Mouse (Mus musculus): ENCODE measurements at regions not wholly inside any gene's neighbourhood (a gene's known extent, or its start where the extent isn't known, plus 50 kb on each side); places are given as distances from the start of the nearest gene placed in this dataset.
A peak's percentile ranks its signal among the peaks of the same experiment; 100 is the strongest.

GRCm38 (mm10) chr5:64463570-64463969 lies 307.5 kb downstream of the Tbc1d1 start:
- no peak for DNase-seq

DNA sequence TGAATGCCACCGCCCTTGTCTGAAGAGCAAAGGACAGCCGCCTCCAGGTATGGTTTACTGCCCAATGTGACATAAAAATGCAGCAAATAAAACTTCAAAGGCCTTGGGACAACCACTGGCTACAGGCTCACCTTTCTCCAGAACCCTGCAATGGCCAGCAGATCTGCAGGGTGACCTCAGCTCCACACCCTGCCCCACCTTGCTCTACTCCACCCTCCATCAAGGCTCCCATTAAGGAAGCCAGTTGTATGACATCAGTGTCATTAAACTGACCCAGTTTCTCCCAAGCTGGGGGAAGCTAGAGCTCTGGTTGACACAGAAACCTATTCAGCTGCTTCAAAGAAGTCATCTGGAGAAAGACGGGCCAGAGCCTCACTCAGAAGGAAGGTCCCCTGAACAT lies 310.2 kb downstream of the Tbc1d1 start:
- DNase-seq = no peak

- no peak for DNase-seq
These were observed 311.8 kb downstream of the Tbc1d1 start for GRCm38 (mm10) chr5:64467856-64468255.

- DNase-seq = no peak
These were observed 312.2 kb downstream of the Tbc1d1 start for GRCm38 (mm10) chr5:64468307-64468706.

DNA sequence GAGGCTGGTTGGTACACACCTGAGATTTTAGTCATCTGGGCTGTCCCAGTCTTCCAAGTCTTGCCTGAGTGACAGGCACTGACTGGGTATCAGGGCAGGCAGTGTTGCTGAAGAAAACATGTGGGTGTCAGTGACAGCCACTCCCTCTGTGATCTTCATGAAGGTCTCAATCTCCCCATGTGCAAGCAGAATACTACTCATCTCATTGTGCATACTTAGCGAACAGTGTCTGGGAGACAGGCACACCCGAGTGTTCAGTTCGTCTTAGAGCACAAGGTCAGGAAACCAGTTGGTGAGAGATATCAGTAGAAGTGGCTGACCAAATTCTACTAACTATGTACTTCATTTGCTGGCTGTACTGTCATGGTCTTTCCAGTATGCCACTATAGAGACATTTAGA lies 315.9 kb downstream of the Tbc1d1 start:
- no peak for DNase-seq

GRCm38 (mm10) chr5:64472415-64472814 lies 316.3 kb downstream of the Tbc1d1 start:
- DNase-seq = no peak

- DNase-seq = no peak
These were observed 318.8 kb downstream of the Tbc1d1 start for GRCm38 (mm10) chr5:64474868-64475267.

- no peak for DNase-seq
These were observed 319.8 kb downstream of the Tbc1d1 start for GRCm38 (mm10) chr5:64475736-64476519.

- DNase-seq = no peak
These were observed 320.7 kb downstream of the Tbc1d1 start for GRCm38 (mm10) chr5:64476641-64477369.

- no peak for DNase-seq
These were observed 322.0 kb downstream of the Tbc1d1 start for GRCm38 (mm10) chr5:64478143-64478542.

GRCm38 (mm10) chr5:64478599-64479214 lies 322.6 kb downstream of the Tbc1d1 start:
- peak; percentile 49 for DNase-seq

DNA sequence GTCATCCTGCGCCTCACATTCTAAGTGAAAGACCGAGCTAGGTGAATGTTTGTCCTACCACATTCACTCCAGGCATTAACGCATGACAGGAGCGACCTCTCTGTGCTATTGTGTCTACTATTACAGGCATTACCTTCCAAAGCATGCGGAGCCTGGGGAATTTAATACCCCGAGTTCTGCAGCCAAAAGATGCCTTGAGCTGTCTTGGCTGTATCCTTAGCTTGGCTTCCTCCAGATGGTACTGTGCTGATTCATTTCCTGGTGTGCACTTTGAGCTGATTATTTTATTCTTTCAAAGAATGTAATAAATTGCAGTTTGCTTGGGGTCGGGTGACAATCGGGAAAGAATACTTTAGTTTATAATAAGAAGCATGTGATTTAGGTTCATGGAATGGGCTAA lies 323.2 kb downstream of the Tbc1d1 start:
- DNase-seq = no peak

DNA sequence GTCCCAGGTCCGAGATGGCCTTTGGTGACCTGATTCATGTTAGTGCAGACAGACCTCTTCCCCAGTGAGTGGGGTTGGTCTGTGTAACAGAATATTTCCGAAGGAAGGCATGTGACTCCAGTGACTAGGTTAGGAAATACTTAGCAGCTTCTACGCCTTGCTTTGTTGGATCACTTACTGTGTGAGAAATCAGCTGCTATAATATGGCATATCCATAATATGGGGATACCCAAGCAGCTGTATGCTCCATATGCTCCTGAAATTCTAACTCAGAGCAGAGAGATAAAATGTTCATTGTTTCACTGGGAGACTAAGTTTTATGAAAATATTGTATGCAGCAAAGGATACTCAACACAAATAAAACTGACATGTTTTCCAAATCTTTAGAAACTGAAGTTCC lies 318.1 kb upstream of the Klf3 start:
- no peak for DNase-seq

GRCm38 (mm10) chr5:64485856-64486255 lies 317.3 kb upstream of the Klf3 start:
- no peak for DNase-seq

DNA sequence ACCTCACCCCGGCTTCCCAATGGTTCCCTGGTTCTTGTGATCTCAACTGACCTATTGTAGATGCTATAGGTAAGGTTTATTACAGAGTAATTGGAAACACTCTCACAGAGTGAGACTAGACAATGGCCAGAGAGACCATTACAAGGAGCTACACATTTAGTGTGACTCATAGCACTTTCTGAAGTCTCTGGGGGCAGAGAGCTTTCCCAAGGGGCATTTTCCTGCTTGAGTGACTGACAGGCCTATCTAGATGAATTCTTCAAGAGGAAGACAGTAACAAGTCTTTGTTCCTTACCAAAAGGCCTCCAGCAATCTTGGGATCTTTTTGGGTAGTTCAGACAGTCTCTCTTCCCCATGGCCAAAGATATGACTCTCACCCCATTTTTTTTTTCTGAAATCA lies 316.4 kb upstream of the Klf3 start:
- DNase-seq = no peak

DNA sequence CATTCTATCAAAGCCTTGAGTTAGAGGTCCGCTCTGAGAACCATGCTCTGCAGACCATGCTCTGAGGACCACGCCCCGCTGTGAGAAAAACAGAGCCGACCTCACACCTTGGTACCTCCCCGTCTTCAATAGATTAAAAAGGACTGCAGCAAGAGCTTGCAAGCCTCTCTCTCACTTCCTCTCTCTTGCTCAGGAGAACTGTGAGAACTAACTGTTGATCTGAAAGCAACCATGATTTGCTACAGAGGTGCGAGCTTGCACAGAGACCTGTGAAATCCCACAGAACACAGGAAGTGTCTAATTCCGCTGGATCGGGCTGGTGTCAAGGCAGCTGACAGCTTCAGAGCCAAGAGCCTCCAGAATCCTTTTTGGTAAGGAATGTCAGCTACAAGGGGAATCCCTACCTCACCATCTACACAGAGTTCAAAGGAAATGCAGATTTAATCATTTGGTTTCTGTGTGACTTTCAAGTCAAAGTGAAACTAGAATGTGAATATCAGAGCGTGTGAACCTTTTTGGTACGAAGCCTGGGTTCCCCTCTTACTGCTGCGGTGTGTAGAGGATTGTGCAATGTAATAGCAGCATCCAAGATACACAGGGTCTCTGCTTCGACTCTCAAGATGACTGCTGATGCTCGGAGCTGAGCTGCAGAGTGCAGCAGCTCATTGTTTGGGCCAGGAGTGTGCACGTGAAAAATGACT lies 315.3 kb upstream of the Klf3 start:
- DNase-seq = peak; percentile 62

DNA sequence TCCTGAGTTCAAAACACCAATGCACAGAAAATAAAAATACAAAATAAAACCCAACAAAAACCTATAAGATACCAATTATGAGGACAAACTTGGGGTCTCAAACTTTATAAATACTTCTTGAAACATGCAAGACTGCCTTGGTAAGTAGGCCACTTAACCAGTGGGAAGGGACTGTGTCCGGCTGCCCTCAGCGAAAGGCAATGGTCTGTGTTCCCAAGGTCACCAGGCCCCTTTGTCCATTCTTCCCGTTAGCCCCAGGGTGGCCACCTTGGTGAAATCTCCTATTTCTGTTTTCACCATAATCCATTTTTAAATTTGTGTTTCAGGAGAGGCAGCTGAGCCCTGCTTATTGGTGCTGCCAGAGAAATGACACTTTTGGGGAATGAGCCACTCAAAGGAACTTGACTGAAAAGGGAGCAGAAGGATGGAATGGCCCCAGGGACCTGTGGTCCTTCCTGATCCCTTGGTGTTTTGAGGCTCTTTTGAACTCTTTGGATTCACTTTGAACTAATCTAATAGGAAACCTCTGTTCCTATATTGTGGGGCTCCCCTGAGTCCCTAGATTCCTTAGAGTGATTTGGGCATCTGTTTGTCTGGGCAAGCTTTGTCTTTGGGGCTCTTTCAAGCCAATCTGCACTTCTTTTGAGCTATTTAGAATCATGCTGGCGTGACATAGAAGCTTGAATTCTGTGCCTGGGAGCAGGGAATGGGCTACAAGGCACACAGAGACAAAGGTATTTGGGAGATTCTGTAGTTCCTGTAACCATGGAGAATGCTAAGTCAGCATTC lies 313.3 kb upstream of the Klf3 start:
- no peak for DNase-seq

DNA sequence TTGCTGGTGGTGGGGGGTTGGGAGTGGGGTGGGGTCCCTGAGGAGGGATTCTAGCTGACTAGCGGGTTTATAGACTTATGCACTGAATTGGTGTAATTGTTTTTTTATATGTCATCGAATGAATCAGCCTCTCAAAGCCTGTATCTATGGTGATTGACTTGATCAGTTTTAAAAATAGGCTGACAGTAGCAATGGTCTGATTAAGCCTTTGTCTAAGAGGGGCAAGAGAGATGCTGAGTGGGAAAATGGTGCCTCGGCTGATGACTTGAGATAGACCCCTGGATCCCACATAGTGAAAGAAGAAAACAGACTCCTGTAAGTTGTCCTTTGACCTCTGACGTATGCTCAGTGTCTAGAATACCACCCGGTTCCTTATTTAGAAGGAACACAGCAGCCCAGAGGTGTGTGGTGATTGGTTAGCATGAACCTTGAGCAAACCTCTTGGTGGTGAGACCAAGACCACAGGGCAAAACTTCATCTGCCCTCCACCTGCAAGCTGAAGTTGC lies 312.7 kb upstream of the Klf3 start:
- no peak for DNase-seq

DNA sequence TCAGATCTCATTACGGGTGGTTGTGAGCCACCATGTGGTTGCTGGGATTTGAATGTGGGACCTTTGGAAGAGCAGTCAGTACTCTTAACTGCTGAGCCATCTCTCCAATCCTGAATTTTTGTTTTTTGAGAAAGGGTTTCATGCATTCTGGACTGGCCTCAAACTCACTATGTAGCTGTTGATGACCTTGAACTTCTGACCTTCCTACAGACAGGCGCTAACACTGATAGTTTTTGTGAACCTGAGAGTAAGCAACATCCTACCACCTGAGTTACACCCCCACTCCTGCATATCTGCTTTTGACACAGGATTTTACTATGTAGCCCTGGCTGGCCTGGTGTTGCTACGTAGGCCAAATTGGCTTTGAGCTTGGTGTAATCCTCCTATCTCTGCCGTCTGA lies 308.8 kb upstream of the Klf3 start:
- no peak for DNase-seq

GRCm38 (mm10) chr5:64496853-64497252 lies 306.3 kb upstream of the Klf3 start:
- DNase-seq = peak; percentile 48

- peak; percentile 31 for DNase-seq
These were observed 304.8 kb upstream of the Klf3 start for GRCm38 (mm10) chr5:64498431-64498830.

DNA sequence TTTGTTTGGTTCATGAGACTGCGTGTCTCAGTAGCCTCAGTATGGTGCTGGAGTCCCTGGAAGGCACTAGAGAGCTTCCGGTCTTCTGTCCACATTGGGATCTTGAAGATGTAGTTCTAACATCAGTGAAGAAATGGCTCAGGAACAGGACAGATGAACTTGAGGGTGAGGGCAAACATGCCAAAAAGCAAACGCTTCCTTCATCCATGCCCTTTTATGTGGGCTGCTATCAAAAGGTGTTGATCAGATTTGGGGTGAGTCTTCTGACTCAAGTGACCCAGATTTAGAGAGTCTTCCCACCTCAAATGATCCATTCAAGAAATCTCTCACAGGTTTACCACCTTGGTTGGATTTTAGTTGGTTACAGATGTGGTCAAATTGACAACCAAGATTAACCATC lies 304.1 kb upstream of the Klf3 start:
- DNase-seq = no peak

Data from thymus, postnatal 4 days (tissue).